Mouse (Mus musculus) heart, embryonic 12.5 days (tissue): ENCODE data around the gene Mageb3. TPM values are rescaled to one million over a fixed set of nuclear protein-coding genes. Genes with fewer than 3 reads are reported as not detected.
"Not testable (repeated sequence)": the region's sequence is repeated elsewhere in the genome, so short reads cannot be mapped to it uniquely, and the experiment has no call there.

Source experiments
- ATAC-seq: fragments of 200-750 bp; cut with Nextera tagmentation; 2 replicates; pipeline ENCODE4 v1.8.0; 2017; ENCODE audit warnings: moderate TSS enrichment, moderate library complexity; ENCODE audit not compliant: insufficient number of reproducible peaks, low FRiP score
- H3K27ac ChIP-seq: fragments of 300-500 bp; sonication (generic); 2 replicates; pipeline ENCODE4 v1.5.1; 2016; ENCODE audit warnings: mild to moderate bottlenecking, moderate library complexity; ENCODE audit not compliant: poor library complexity, severe bottlenecking
- H3K27me3 ChIP-seq: fragments of 300-500 bp; sonication (generic); replicated peaks from 2 replicates; pipeline ENCODE4 v1.6.1; 2016; ENCODE audit warnings: mild to moderate bottlenecking, moderate library complexity
- H3K36me3 ChIP-seq: fragments of 300-500 bp; sonication (generic); 2 replicates; pipeline ENCODE4 v1.6.1; 2016; ENCODE audit warnings: mild to moderate bottlenecking, moderate library complexity
- H3K4me1 ChIP-seq: fragments of 300-500 bp; sonication (generic); replicated peaks from 2 replicates; pipeline ENCODE4 v1.6.1; 2016; ENCODE audit warnings: mild to moderate bottlenecking
- H3K4me2 ChIP-seq: fragments of 300-500 bp; sonication (generic); 2 replicates; pipeline ENCODE4 v1.6.1; 2016; ENCODE audit warnings: mild to moderate bottlenecking, moderate library complexity
- H3K4me3 ChIP-seq: fragments of 300-500 bp; sonication (generic); 2 replicates; pipeline ENCODE4 v1.5.1; 2016; ENCODE audit warnings: mild to moderate bottlenecking
- H3K9ac ChIP-seq: fragments of 300-500 bp; sonication (generic); 2 replicates; pipeline ENCODE4 v1.6.1; 2016; ENCODE audit warnings: mild to moderate bottlenecking, moderate library complexity
- H3K9me3 ChIP-seq: fragments of 300-500 bp; sonication (generic); replicated peaks from 2 replicates; pipeline ENCODE4 v1.6.1; 2016; ENCODE audit warnings: mild to moderate bottlenecking, moderate library complexity
- WGBS: fragments of 180-500 bp; shearing (Covaris S2); methylation state at CpG from one replicate; pipeline ENCODE4 v1.1.7; 2016; 5-methylcytosine and 5-hydroxymethylcytosine counted together
- polyA plus RNA-seq: library from polyadenylated mRNA; unstranded; fragments of >200 nt; fragmentation: Nextera tagmentation; extraction: Ambion mirVana; gene quantifications from 2 replicates; pipeline ENCODE4 v1.2.1, GENCODE M21; 2016

The Mageb3 gene
- 0.18 TPM in 1 of 2 replicates, not detected in the other for polyA plus RNA-seq

GRCm38 (mm10) chr2:121955765-121956223, at the start of gene Mageb3, which contains the start of gene Ctdspl2:
Mageb3 (minus strand) TSS chr2:121956092.
Ctdspl2 (plus strand) TSS chr2:121956001.
- H3K4me3 ChIP-seq = peak within 1 kb of the TSS; percentile 91
- peaks cover 12% of the 10 kb centered on the region for H3K4me1 ChIP-seq
- peak within 1 kb of the TSS; percentile 96 for H3K9ac ChIP-seq
- H3K36me3 ChIP-seq = no peaks in the 10 kb centered on the region; the same call in 1 of the 2 replicates
- WGBS = under 1% methylated on average over 48 of the region's 48 CpGs
- peak within 1 kb of the TSS; percentile 84 for H3K4me2 ChIP-seq
- no peaks in the 10 kb centered on the region for H3K27me3 ChIP-seq
- H3K27ac ChIP-seq = peak within 1 kb of the TSS; percentile 95
- H3K9me3 ChIP-seq = no peaks in the 10 kb centered on the region
- ATAC-seq = peak; percentile 99

GRCm38 (mm10) chr2:121995738-121996137, 39.8 kb upstream of the Mageb3 start:
- Histone ChIP-seq H3K4me1 (no peaks in the 10 kb centered on the region), H3K9ac (no peak overlapping the region), H3K4me2 (no peak overlapping the region), H3K4me3 (no peak overlapping the region), H3K27me3 (no peaks in the 10 kb centered on the region), H3K36me3 (peaks cover 43% of the 10 kb centered on the region), H3K9me3 (no peaks in the 10 kb centered on the region), H3K27ac (no peak overlapping the region)
- WGBS = 89% methylated on average over 1 of the region's 1 CpGs
- no peak for ATAC-seq

- H3K4me3 ChIP-seq = peak overlapping the region; percentile 91
- H3K4me2 ChIP-seq = peak overlapping the region; percentile 84
- no peak for ATAC-seq
- peak overlapping the region; percentile 96 for H3K9ac ChIP-seq
- H3K4me1 ChIP-seq = peaks cover 12% of the 10 kb centered on the region
- peaks cover 5% of the 10 kb centered on the region; the same call in 1 of the 2 replicates for H3K36me3 ChIP-seq
- H3K27me3 ChIP-seq = no peaks in the 10 kb centered on the region
- no peaks in the 10 kb centered on the region for H3K9me3 ChIP-seq
- 6% methylated on average over 8 of the region's 8 CpGs for WGBS
- H3K27ac ChIP-seq = peak overlapping the region; percentile 95; the same call in 1 of the 2 replicates
Measured at GRCm38 (mm10) chr2:121957216-121957792, 1.4 kb upstream of the Mageb3 start.

GRCm38 (mm10) chr2:121956224-121957018, 529 bp upstream of the Mageb3 start:
- Histone ChIP-seq H3K9me3 (no peaks in the 10 kb centered on the region), H3K36me3 (no peaks in the 10 kb centered on the region; the same call in 1 of the 2 replicates), H3K4me3 (peak overlapping the region; percentile 91), H3K9ac (peak overlapping the region; percentile 96), H3K4me1 (peaks cover 12% of the 10 kb centered on the region), H3K27me3 (no peaks in the 10 kb centered on the region), H3K4me2 (peak overlapping the region; percentile 84), H3K27ac (peak overlapping the region; percentile 95)
- peak; percentile 96 for ATAC-seq
- under 1% methylated on average over 47 of the region's 47 CpGs for WGBS

GRCm38 (mm10) chr2:121954971-121955656, 778 bp downstream of the Mageb3 start:
- Histone ChIP-seq H3K9me3 (no peaks in the 10 kb centered on the region), H3K27me3 (no peaks in the 10 kb centered on the region), H3K9ac (peak overlapping the region; percentile 96), H3K27ac (peak overlapping the region; percentile 95), H3K4me3 (peak overlapping the region; percentile 91), H3K36me3 (no peaks in the 10 kb centered on the region; the same call in 1 of the 2 replicates), H3K4me2 (peak overlapping the region; percentile 84), H3K4me1 (peaks cover 12% of the 10 kb centered on the region)
- ATAC-seq = no peak
- 13% methylated on average over 10 of the region's 10 CpGs for WGBS

- no peaks in the 10 kb centered on the region; the same call in 1 of the 2 replicates for H3K9me3 ChIP-seq
- no peak overlapping the region for H3K4me2 ChIP-seq
- H3K9ac ChIP-seq = no peak overlapping the region
- WGBS = 76% methylated on average over 3 of the region's 3 CpGs
- no peak for ATAC-seq
- no peaks in the 10 kb centered on the region for H3K36me3 ChIP-seq
- H3K4me3 ChIP-seq = no peak overlapping the region
- H3K27me3 ChIP-seq = no peaks in the 10 kb centered on the region
- no peaks in the 10 kb centered on the region for H3K4me1 ChIP-seq
- no peak overlapping the region for H3K27ac ChIP-seq
Measured at GRCm38 (mm10) chr2:121943364-121943763, 12.5 kb downstream of the Mageb3 start.

- not testable (repeated sequence) for H3K4me1 ChIP-seq, H3K27me3 ChIP-seq, H3K9me3 ChIP-seq, H3K9ac ChIP-seq, H3K4me2 ChIP-seq, H3K27ac ChIP-seq, H3K4me3 ChIP-seq, ATAC-seq
- H3K36me3 ChIP-seq = peaks cover 16% of the 10 kb centered on the region
- 76% methylated on average over 2 of the region's 2 CpGs for WGBS
Measured at GRCm38 (mm10) chr2:121937624-121938023, 18.3 kb downstream of the Mageb3 start.

- no peak overlapping the region for H3K9ac ChIP-seq
- H3K27me3 ChIP-seq = no peaks in the 10 kb centered on the region
- H3K4me3 ChIP-seq = no peak overlapping the region
- H3K9me3 ChIP-seq = no peaks in the 10 kb centered on the region
- peaks cover 9% of the 10 kb centered on the region for H3K36me3 ChIP-seq
- no peak overlapping the region for H3K27ac ChIP-seq
- H3K4me2 ChIP-seq = no peak overlapping the region
- no peak for ATAC-seq
- 90% methylated on average over 5 of the region's 5 CpGs for WGBS
- no peaks in the 10 kb centered on the region for H3K4me1 ChIP-seq
Measured at GRCm38 (mm10) chr2:121916047-121916970, 39.6 kb downstream of the Mageb3 start.

- Histone ChIP-seq H3K4me3 (no peak overlapping the region), H3K9me3 (no peaks in the 10 kb centered on the region), H3K9ac (no peak overlapping the region), H3K27ac (no peak overlapping the region), H3K36me3 (peaks cover 17% of the 10 kb centered on the region), H3K4me2 (no peak overlapping the region), H3K27me3 (no peaks in the 10 kb centered on the region), H3K4me1 (no peaks in the 10 kb centered on the region)
- 79% methylated on average over 3 of the region's 3 CpGs for WGBS
- no peak for ATAC-seq
Measured at GRCm38 (mm10) chr2:121909975-121910374, 45.9 kb downstream of the Mageb3 start.
